18 mouse cellular contexts compared by ENCODE assay signal in the genomic region with DNA sequence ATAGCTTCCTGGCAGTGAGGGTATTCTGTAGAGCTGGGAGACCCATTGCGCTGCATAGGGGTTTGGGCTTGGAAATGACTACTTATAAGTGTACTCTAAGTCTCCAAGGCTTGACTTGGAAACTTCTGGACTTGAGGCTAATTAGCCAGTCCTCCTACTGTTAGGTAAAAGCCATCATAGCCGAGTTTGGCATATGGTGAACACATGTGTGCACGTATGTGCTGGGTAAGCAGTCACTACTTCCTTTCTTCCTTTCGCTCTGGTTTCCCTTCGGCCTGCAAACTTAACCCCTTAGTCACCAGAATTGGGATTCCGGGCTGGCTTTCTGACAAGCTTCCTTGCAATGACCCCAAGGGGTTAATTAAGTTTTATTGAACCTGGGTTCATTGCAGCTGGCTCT.
A peak's percentile ranks its signal among the peaks of the same experiment; 100 is the strongest.
DNase-seq lines count a peak whose midpoint lies in the region; ATAC-seq and TF ChIP-seq lines count a peak whose summit lies in the region.
"Had no signal": no experiment of that assay in that cellular context is flagged by ENCODE, and none has a peak within 500 bp of the region (broad histone marks: within the 10 kb centered on the region; RNA-seq: fewer than 3 reads in every experiment).

No protein-coding gene starts in this region.

- no peaks in the 10 kb centered on the region for H3K9me3 ChIP-seq in hindbrain, embryonic 12.5 days (replicated peaks)
- H3K9me3 ChIP-seq in hindbrain, postnatal 0 days (ENCODE audit: low read length), result no peaks in the 10 kb centered on the region
- H3K9me3 ChIP-seq in hindbrain, embryonic 13.5 days, result no peaks in the 10 kb centered on the region
- no peaks in the 10 kb centered on the region for H3K9me3 ChIP-seq in midbrain, embryonic 15.5 days
- H3K9me3 ChIP-seq: limb, embryonic 15.5 days had no signal

- H3K4me2 ChIP-seq in hindbrain, embryonic 12.5 days (replicated peaks), result no peak overlapping the region
- H3K4me2 ChIP-seq in hindbrain, postnatal 0 days (ENCODE audit: low read depth, low read length), result no peak overlapping the region
- H3K4me2 ChIP-seq in hindbrain, embryonic 13.5 days, result no peak overlapping the region
- H3K4me2 ChIP-seq in midbrain, embryonic 15.5 days, result no peak overlapping the region
- H3K4me2 ChIP-seq: limb, embryonic 15.5 days had no signal

- 0 out of 2 replicates have a peak overlapping the region, but pooled peaks have one; percentile 9 for H3K27ac ChIP-seq in hindbrain, embryonic 12.5 days
- no peak overlapping the region for H3K27ac ChIP-seq in hindbrain, postnatal 0 days
- H3K27ac ChIP-seq in hindbrain, embryonic 13.5 days, result 0 out of 2 replicates have a peak overlapping the region, but pooled peaks have one; percentile 1
- 0 out of 2 replicates have a peak overlapping the region, but pooled peaks have one; percentile 19 for H3K27ac ChIP-seq in midbrain, embryonic 15.5 days
- H3K27ac ChIP-seq: limb, embryonic 15.5 days had no signal

- H3K4me3 ChIP-seq in hindbrain, embryonic 12.5 days, result no peak overlapping the region
- H3K4me3 ChIP-seq in hindbrain, postnatal 0 days (ENCODE audit: low read length), result no peak overlapping the region
- H3K4me3 ChIP-seq in hindbrain, embryonic 13.5 days, result no peak overlapping the region
- H3K4me3 ChIP-seq in midbrain, embryonic 15.5 days, result no peak overlapping the region
- H3K4me3 ChIP-seq: limb, embryonic 15.5 days; myocyte had no signal

- 34% methylated on average over 6 of the region's 6 CpGs for WGBS in hindbrain, embryonic 12.5 days
- 35% methylated on average over 6 of the region's 6 CpGs for WGBS in hindbrain, postnatal 0 days
- 31% methylated on average over 6 of the region's 6 CpGs for WGBS in hindbrain, embryonic 13.5 days
- 36% methylated on average over 6 of the region's 6 CpGs for WGBS in midbrain, embryonic 15.5 days

- intact Hi-C loops in heart, postnatal 14 days (cut with DNase I), result no loop called here

- H3K36me3 ChIP-seq in hindbrain, embryonic 12.5 days, result no peaks in the 10 kb centered on the region
- no peaks in the 10 kb centered on the region for H3K36me3 ChIP-seq in hindbrain, postnatal 0 days (ENCODE audit: insufficient read depth, low read length)
- no peaks in the 10 kb centered on the region for H3K36me3 ChIP-seq in hindbrain, embryonic 13.5 days
- no peaks in the 10 kb centered on the region for H3K36me3 ChIP-seq in midbrain, embryonic 15.5 days (replicated peaks)
- H3K36me3 ChIP-seq: limb, embryonic 15.5 days had no signal

- TF ChIP-seq CTCF in hindbrain, postnatal 0 days (IDR thresholded peaks at IDR 0.05; ENCODE audit: low read depth), result no peak

- H3K4me1 ChIP-seq in hindbrain, embryonic 12.5 days, result peaks cover 9% of the 10 kb centered on the region; the same call in 1 of the 2 replicates
- no peaks in the 10 kb centered on the region for H3K4me1 ChIP-seq in hindbrain, postnatal 0 days (ENCODE audit: insufficient read depth, low read length)
- peaks cover 17% of the 10 kb centered on the region for H3K4me1 ChIP-seq in hindbrain, embryonic 13.5 days (replicated peaks)
- peaks cover 15% of the 10 kb centered on the region; the same call in 1 of the 2 replicates for H3K4me1 ChIP-seq in midbrain, embryonic 15.5 days

- no peak for DNase-seq in hindbrain, postnatal 0 days (ENCODE audit: low spot score)
- peak; percentile 67 for DNase-seq in embryo, embryonic 11.5 days (ENCODE audit: low read depth, low spot score)
- no peak for DNase-seq in heart, postnatal 14 days
- DNase-seq in adrenal gland, postnatal 25 days, result no peak
- DNase-seq in kidney, postnatal 14 days, result no peak
- DNase-seq: adrenal gland, adult 8-10 months; cerebellum, adult 2 months; gastrocnemius, postnatal 10 days; heart, adult 18-20 months; lung, postnatal 10 days; right cerebral cortex, adult 18-20 months; thymus, adult 18-20 months had no signal

- H3K9ac ChIP-seq in hindbrain, embryonic 12.5 days, result no peak overlapping the region
- H3K9ac ChIP-seq in hindbrain, postnatal 0 days (replicated peaks; ENCODE audit: low read length), result no peak overlapping the region
- H3K9ac ChIP-seq in hindbrain, embryonic 13.5 days, result no peak overlapping the region
- H3K9ac ChIP-seq in midbrain, embryonic 15.5 days, result no peak overlapping the region
- H3K9ac ChIP-seq: limb, embryonic 15.5 days had no signal

- no peak for ATAC-seq in hindbrain, embryonic 12.5 days (ENCODE audit: low FRiP score)
- ATAC-seq in hindbrain, postnatal 0 days, result no peak
- no peak for ATAC-seq in hindbrain, embryonic 13.5 days (ENCODE audit: low FRiP score)
- ATAC-seq in midbrain, embryonic 15.5 days (replicated peaks), result no peak
- ATAC-seq: forebrain, embryonic 16.5 days had no signal

- H3K27me3 ChIP-seq in hindbrain, embryonic 12.5 days, result no peaks in the 10 kb centered on the region
- H3K27me3 ChIP-seq in hindbrain, postnatal 0 days (ENCODE audit: insufficient read depth, low read length), result no peaks in the 10 kb centered on the region
- 0 out of 2 replicates have a peak, but pooled peaks cover 3% of the 10 kb centered on the region for H3K27me3 ChIP-seq in hindbrain, embryonic 13.5 days
- H3K27me3 ChIP-seq in midbrain, embryonic 15.5 days (replicated peaks), result no peaks in the 10 kb centered on the region
